Mouse (Mus musculus) kidney, adult 2 months (tissue): ENCODE data around the gene Cpne5.

Experiments
- CTCF ChIP-seq: fragments of 200-500 bp; conservative IDR thresholded peaks from 2 replicates; pipeline ENCODE4 v1.5.1; 2011; ENCODE audit warnings: low read depth, mild to moderate bottlenecking, control low read depth, low read length, moderate library complexity, mixed read lengths; ENCODE audit not compliant: insufficient read depth, insufficient read length
- POLR2A ChIP-seq: fragments of 200-500 bp; IDR thresholded peaks from one replicate; pipeline ENCODE4 v1.6.1; 2011; ENCODE audit warnings: low read depth, low read length, control low read depth

DNA sequence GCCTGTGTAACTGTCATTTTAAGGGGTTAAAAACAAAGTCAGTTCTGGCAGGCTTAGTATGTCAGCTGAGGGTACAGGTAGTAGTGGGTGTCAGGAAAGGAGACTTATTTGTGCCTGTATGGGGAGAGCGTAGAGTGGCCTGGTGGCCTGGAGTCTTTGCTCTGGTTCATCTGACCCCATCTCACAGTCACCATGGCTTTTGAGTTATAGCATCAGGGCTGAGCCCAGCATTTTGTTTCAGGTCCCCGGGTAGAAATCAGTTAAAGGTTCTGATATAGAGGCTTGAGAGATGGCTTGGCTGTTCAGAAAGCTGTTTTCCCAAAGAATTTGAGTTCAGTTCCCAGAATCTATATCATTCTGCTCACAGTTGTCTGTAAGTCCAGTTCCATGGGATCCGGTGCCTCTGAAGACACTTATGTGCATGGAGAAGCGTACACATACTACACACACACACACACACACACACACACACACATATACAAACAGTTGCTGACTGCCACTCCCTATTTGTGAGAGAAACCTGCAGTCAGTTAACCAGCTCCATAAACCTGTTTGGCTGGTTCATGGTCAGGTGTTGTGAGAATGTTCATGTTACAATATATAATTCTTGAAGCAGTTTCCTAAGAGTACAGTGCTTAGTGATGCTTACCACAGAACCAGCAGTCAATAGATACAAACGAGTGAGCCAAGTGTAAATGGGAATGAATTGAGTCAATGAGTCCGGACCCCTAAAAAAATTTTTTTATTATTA, 30.1 kb upstream of the Cpne5 start:
- TF ChIP-seq CTCF, result no peak
- TF ChIP-seq POLR2A, result no peak
